14 mouse cellular contexts compared by ENCODE assay signal in genomic region chr4:149609256-149610025, GRCm38 (mm10). TPM values are rescaled to one million over a fixed set of nuclear protein-coding genes. Genes with fewer than 3 reads are reported as not detected.
DNase-seq lines count a peak whose midpoint lies in the region; ATAC-seq and TF ChIP-seq lines count a peak whose summit lies in the region.
"Had no signal": no experiment of that assay in that cellular context is flagged by ENCODE, and none has a peak within 500 bp of the region (broad histone marks: within the 10 kb centered on the region; RNA-seq: fewer than 3 reads in every experiment).

No protein-coding gene starts in this region.

- WGBS in hindbrain, postnatal 0 days, result 38% methylated on average over 8 of the region's 8 CpGs
- 83% methylated on average over 8 of the region's 8 CpGs for WGBS in hindbrain, embryonic 10.5 days
- 53% methylated on average over 8 of the region's 8 CpGs for WGBS in limb, embryonic 14.5 days

- no peak overlapping the region for H3K27ac ChIP-seq in hindbrain, postnatal 0 days
- H3K27ac ChIP-seq in hindbrain, embryonic 10.5 days, result no peak overlapping the region
- peak overlapping the region; percentile 67; the same call in 1 of the 2 replicates for H3K27ac ChIP-seq in limb, embryonic 14.5 days (replicated peaks; ENCODE audit: low read depth, low read length)
- H3K27ac ChIP-seq: embryonic facial prominence, embryonic 12.5 days; heart, embryonic 15.5 days had no signal

- peak; percentile 49 for DNase-seq in adrenal gland, adult 2 months
- no peak for DNase-seq in adrenal gland, adult 8-10 months
- DNase-seq in hindbrain, postnatal 0 days (ENCODE audit: low spot score), result peak; percentile 48
- no peak for DNase-seq in hindbrain, embryonic 10.5 days (ENCODE audit: low spot score)
- peak; percentile 24 for DNase-seq in adrenal gland, postnatal 25 days
- peak; percentile 53 for DNase-seq in limb, embryonic 14.5 days (ENCODE audit: low spot score)
- no peak for DNase-seq in layer of hippocampus, postnatal 14 days (ENCODE audit: low spot score in 2 of 2)
- DNase-seq in B cell, adult 2 months, result no peak
- DNase-seq: cerebellum, adult 2 months; gastrocnemius, postnatal 10 days; kidney, postnatal 4 days; lung, postnatal 4 days had no signal

- H3K4me1 ChIP-seq in hindbrain, postnatal 0 days (ENCODE audit: insufficient read depth, low read length), result peaks cover 6% of the 10 kb centered on the region; the same call in 1 of the 2 replicates
- peaks cover 31% of the 10 kb centered on the region for H3K4me1 ChIP-seq in hindbrain, embryonic 10.5 days (replicated peaks)
- peaks cover 25% of the 10 kb centered on the region for H3K4me1 ChIP-seq in limb, embryonic 14.5 days (ENCODE audit: control insufficient read depth, insufficient read depth, low read length)

- TF ChIP-seq POLR2A in limb, embryonic 14.5 days (IDR thresholded peaks at IDR 0.05; ENCODE audit: borderline replicate concordance, extremely low read depth, insufficient read depth, insufficient read length), result no peak

- TF ChIP-seq CTCF in hindbrain, postnatal 0 days (IDR thresholded peaks at IDR 0.05; ENCODE audit: low read depth), result no peak

- no peaks in the 10 kb centered on the region for H3K27me3 ChIP-seq in hindbrain, postnatal 0 days (ENCODE audit: insufficient read depth, low read length)
- H3K27me3 ChIP-seq in hindbrain, embryonic 10.5 days (ENCODE audit: insufficient read depth, poor library complexity, severe bottlenecking), result no peaks in the 10 kb centered on the region
- H3K27me3 ChIP-seq in limb, embryonic 14.5 days (ENCODE audit: control insufficient read depth, insufficient read depth, low read length), result no peaks in the 10 kb centered on the region
- H3K27me3 ChIP-seq: embryonic facial prominence, embryonic 12.5 days had no signal

- no peak overlapping the region; the same call in 1 of the 2 replicates for H3K9ac ChIP-seq in hindbrain, postnatal 0 days (replicated peaks; ENCODE audit: low read length)
- no peak overlapping the region for H3K9ac ChIP-seq in limb, embryonic 14.5 days (ENCODE audit: low read depth, low read length, severe bottlenecking)
- H3K9ac ChIP-seq: embryonic facial prominence, embryonic 12.5 days; heart, embryonic 15.5 days had no signal

- no peak; the same call in 1 of the 2 replicates for ATAC-seq in hindbrain, postnatal 0 days
- peak; percentile 56; the same call in 1 of the 2 replicates for ATAC-seq in limb, embryonic 14.5 days (ENCODE audit: low FRiP score, low read depth)

- no peak overlapping the region for H3K4me3 ChIP-seq in hindbrain, postnatal 0 days (ENCODE audit: low read length)
- no peak overlapping the region for H3K4me3 ChIP-seq in hindbrain, embryonic 10.5 days
- H3K4me3 ChIP-seq in limb, embryonic 14.5 days (replicated peaks; ENCODE audit: low read length), result no peak overlapping the region
- H3K4me3 ChIP-seq: embryonic facial prominence, embryonic 12.5 days; heart, embryonic 15.5 days had no signal

- H3K36me3 ChIP-seq in hindbrain, postnatal 0 days (ENCODE audit: insufficient read depth, low read length), result no peaks in the 10 kb centered on the region
- peaks cover 10% of the 10 kb centered on the region for H3K36me3 ChIP-seq in hindbrain, embryonic 10.5 days
- no peaks in the 10 kb centered on the region for H3K36me3 ChIP-seq in limb, embryonic 14.5 days (ENCODE audit: control insufficient read depth, insufficient read depth, low read length)
- H3K36me3 ChIP-seq: embryonic facial prominence, embryonic 12.5 days; heart, embryonic 15.5 days had no signal

- H3K4me2 ChIP-seq in hindbrain, postnatal 0 days (ENCODE audit: low read depth, low read length), result no peak overlapping the region
- H3K4me2 ChIP-seq in limb, embryonic 14.5 days (replicated peaks; ENCODE audit: low read depth, low read length, severe bottlenecking), result no peak overlapping the region
- H3K4me2 ChIP-seq: embryonic facial prominence, embryonic 12.5 days; heart, embryonic 15.5 days had no signal

- H3K9me3 ChIP-seq in hindbrain, postnatal 0 days (ENCODE audit: low read length), result no peaks in the 10 kb centered on the region
- 0 out of 2 replicates have a peak, but pooled peaks cover 5% of the 10 kb centered on the region for H3K9me3 ChIP-seq in hindbrain, embryonic 10.5 days
- H3K9me3 ChIP-seq in limb, embryonic 14.5 days (ENCODE audit: control insufficient read depth, low read length), result no peaks in the 10 kb centered on the region
- H3K9me3 ChIP-seq: heart, embryonic 15.5 days had no signal

RNA-seq across cellular contexts. Expression of gene Clstn1, which starts 23.2 kb away (rescaled TPM):
- total RNA-seq in adrenal gland, adult 2 months (2021), result 100 to 1,000 TPM in 1 of 2 experiments, 10 to 100 TPM in 1; 98.4 to 110 TPM
- 44.5 and 48.8 TPM in 2 replicates for polyA plus RNA-seq in adrenal gland, adult 2 months (2012; rRNA removed)
- 100 to 1,000 TPM; 106 to 164 (median 136) TPM for total RNA-seq in adrenal gland, adult 8-10 months (2022)
- total RNA-seq in hindbrain, postnatal 0 days (2014; rRNA removed), result 590 and 603 TPM in 2 replicates
- polyA plus RNA-seq in hindbrain, postnatal 0 days (2015; fragmentation: Nextera tagmentation; extraction: Ambion mirVana), result 193 and 206 TPM in 2 replicates
- polyA plus RNA-seq in hindbrain, embryonic 10.5 days (2016; fragmentation: Nextera tagmentation; extraction: Ambion mirVana), result 36.0 and 57.4 TPM in 2 replicates
- total RNA-seq in adrenal gland, postnatal 25 days (2021), result 67.9 and 83.9 TPM in 2 replicates
- polyA plus RNA-seq in limb, embryonic 14.5 days (2012; rRNA removed), result 56.5 and 58.2 TPM in 2 replicates
- polyA plus RNA-seq in limb, embryonic 14.5 days (2014; fragmentation: Nextera tagmentation; extraction: Ambion mirVana), result 51.2 and 61.1 TPM in 2 replicates
- total RNA-seq in layer of hippocampus, postnatal 14 days (2021), result 100 to 1,000 TPM; 832 to 838 TPM

Comparison
In these comparisons a context has a peak if more than half of its experiments do, and no peak if none do; other contexts are left out.
1. DNase-seq: peak in adrenal gland, adult 2 months (single experiment), hindbrain, postnatal 0 days (single experiment), adrenal gland, postnatal 25 days (single experiment) and limb, embryonic 14.5 days (single experiment); none in adrenal gland, adult 8-10 months (single experiment), hindbrain, embryonic 10.5 days (single experiment), layer of hippocampus, postnatal 14 days (0 of 2) and B cell, adult 2 months (0 of 2).